Mouse (Mus musculus): Measurements from ENCODE around the gene Gm21891. TPM values are rescaled to one million over a fixed set of nuclear protein-coding genes. Genes with fewer than 3 reads are reported as not detected.

Gm21891 gene
- polyA plus RNA-seq (2015; fragmentation: Nextera tagmentation; extraction: Ambion mirVana) = not detected in 2 replicates

DNA sequence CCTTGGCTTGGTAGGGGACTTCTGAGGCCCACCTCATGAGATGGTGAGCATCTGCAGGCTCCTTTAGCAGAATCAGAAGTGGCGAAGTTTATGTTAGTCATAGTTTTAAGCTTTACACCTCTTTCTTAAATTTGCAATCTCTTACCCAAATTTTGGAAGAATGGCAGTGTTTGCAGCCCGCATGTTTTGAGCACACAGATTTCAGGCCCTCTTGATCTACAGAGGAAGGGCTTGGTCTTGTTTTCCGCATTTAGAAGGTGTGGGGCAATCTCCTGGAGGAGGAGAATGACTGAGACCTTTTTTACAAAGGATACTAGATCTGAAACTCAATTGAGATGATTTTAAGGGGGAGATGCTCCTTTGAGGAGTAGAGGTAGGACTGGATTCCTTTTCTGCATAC is at the start of gene Gm21891:
Gene Gm21891, minus strand, starts transcription at position 101 of the 400 bp plus-strand sequence.

DNA sequence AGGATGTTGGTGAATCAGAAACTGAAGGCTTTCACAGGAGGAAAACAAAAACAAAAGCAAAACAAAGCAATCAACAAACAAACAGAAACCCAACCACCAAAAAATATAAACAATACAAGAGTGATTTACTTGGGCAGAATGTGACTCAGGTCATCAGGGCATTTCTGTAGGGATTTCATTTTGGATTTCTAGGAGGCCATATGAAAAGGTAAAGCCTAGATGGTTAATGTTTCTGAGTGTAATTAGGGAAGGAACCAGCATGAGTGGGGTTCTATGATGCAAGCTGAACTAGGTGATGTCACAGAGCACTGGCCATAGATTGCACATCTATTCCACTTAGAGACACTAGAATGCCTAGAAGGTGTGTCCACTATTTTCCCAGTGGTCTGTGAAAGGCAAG is 28.4 kb upstream of the Gm21891 start, which contains the start of gene Gm21425:
Gene Gm21425, plus strand, starts transcription at position 301 of the 400 bp plus-strand sequence.

Other genes with a start within 250 kb of the Gm21891 start
- gene Gm20807, start 90.6 kb downstream of the Gm21891 start, polyA plus RNA-seq (2015; fragmentation: Nextera tagmentation; extraction: Ambion mirVana) = not detected in 2 replicates
- gene Gm21425, start 28.5 kb upstream of the Gm21891 start, polyA plus RNA-seq (2015; fragmentation: Nextera tagmentation; extraction: Ambion mirVana) = not detected in 2 replicates
- gene Gm21828, start 90.4 kb upstream of the Gm21891 start, polyA plus RNA-seq (2015; fragmentation: Nextera tagmentation; extraction: Ambion mirVana) = not detected in 2 replicates
- not detected in 2 replicates for gene Gm21440, start 118.9 kb upstream of the Gm21891 start, polyA plus RNA-seq (2015; fragmentation: Nextera tagmentation; extraction: Ambion mirVana)
- gene Gm21454, start 119.0 kb upstream of the Gm21891 start, polyA plus RNA-seq (2015; fragmentation: Nextera tagmentation; extraction: Ambion mirVana) = not detected in 2 replicates
- gene Gm21725, start 215.6 kb upstream of the Gm21891 start, polyA plus RNA-seq (2015; fragmentation: Nextera tagmentation; extraction: Ambion mirVana) = not detected in 2 replicates